Mouse (Mus musculus) hematopoietic stem cell, adult 5-6 weeks (primary cell): ENCODE measurements at regions not wholly inside any gene's neighbourhood (a gene's known extent, or its start where the extent isn't known, plus 50 kb on each side); places are given as distances from the start of the nearest gene placed in this dataset.
A peak's percentile ranks its signal among the peaks of the same experiment; 100 is the strongest.

Experiments used
- ATAC-seq, 2 experiments: fragments of 125-278 bp in 1 of 2; replicated peaks in 1 of 2; 2 replicates each; pipeline ENCODE4 v1.8.0; 2016 to 2017; ENCODE audit warnings: inconsistent platforms in 2 of 2, mild to moderate bottlenecking in 2 of 2, moderate number of reproducible peaks in 2 of 2, low read depth in 1 of 2, moderate TSS enrichment in 1 of 2; ENCODE audit not compliant: low FRiP score in 2 of 2, poor library complexity in 2 of 2, severe bottlenecking in 2 of 2, insufficient read depth in 1 of 2, low TSS enrichment in 1 of 2

DNA sequence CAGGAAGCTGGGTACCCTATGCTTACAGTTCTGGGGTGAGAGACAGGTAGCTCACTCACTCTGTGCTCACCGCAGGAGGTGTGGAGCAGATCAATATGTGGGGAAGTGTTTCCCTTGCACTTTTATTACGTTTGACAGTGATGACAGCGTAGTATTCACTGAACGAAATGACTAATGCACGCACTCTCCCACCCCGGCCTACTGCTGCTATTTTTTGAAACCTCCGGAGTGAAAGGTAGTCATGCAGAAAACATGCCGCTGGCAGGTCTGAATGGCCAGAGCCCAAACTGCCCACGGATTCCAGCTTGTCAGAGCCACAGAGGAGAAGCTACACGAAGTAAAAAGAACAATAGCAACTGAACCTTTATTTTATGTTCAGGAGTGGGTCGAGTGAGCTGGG is 267.0 kb upstream of the Nr2f2 start:
- no peak for ATAC-seq

DNA sequence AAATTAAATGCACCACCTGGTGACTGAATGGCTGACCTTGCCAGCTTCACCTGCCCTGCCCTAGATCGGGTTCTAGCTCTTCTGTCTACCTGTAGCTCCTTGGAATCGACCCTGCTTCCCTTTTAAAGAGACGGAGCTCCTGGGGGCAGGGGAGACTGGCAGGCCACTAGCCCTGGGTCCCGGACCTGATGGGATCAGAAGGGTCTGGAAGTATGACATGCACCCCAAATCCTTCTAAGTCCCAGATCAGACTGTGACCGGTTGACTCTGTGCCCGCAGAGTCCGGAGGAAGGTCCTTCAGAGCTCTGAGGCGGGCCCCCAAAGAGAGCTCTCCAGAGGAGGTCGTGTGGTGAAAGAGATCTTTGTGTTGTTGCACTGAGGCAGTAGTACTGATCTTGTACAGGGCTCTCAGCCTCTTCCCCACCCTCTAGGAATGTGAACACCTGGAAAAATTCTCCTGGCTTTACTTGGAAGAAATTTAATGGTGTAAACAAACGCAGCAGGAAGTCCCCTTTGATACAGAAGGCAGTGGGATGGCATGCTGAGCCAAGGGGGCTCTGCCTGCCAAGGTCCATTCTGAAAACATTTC is 259.2 kb upstream of the Nr2f2 start:
- no peak for ATAC-seq

DNA sequence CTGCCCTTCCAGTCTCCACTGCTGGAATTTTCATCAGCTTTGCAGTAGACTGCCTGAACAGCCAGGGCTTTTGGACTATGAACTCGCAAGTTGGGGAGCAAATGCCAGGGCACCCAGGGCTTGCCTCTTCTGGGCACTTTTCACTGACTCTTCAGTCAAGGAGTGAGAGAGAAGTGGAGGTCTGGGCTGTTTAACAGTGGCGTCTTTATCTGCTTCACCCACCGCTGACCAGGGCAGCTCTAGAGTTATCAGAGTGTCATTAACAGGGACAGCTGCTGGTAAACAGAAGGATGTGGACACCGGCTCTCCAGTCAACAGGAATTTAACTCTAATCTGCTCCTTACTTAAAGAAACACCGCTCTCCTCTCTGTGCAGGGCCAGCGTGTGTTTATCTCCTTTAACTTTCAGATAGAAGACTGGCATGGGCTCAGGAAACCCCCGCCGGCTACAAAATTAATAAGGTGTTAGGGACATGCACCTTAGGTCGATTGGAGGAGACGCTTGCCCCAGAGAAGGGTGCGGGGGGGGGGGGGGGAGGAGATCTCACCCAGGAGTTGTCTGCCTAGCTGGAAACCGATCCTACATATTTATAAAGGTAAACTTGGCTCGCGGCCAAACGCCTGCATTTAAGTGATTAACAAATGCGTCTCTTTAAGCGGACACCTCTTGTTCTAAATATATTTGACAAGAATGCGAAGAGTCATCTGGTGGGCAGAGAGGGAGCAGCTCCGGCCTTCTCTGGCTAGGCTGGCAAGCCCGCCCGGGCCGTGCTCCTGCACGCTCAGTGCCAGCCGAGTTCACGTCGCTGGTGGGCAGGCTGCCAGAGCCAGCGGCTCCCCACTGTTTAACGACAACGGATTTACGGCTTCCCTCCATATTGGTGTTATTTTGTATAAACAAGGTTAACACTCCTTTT is 258.4 kb upstream of the Nr2f2 start:
- peak; percentile 42 to 67; a peak in 3 of 4 replicates for ATAC-seq

DNA sequence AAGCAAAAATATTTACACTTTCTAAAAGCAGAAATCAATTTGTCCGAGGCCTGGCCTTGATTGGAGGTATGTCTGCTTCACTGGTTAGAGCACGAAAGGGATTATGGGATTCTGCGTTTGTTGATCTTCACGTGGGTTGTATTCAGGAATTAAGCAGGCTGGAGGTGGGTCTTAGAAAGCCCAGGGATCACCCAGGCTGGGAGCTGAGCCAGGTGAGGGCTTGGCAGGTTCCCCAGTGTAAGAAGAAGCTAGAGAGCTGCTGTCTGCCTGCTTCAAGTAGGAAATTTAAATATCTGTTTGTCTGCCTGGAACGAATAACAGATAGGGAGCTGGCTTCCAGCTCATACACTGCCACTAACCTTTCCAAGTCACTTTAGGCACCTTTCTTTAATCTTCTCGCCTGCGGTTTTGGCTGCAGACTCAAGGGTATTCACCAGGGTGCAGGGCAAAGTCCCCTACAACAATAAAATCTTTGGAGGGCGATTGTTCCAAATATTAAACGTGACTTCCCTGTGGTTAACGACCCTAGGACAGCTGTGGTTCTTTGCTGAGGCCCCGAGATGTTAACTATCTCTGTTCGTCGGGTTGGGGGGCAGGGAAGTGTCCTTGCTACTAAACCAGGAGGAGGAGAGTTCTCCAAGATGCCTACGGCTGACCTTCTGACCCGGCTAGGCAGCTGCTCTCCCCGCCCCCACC is 257.6 kb upstream of the Nr2f2 start:
- no peak for ATAC-seq

DNA sequence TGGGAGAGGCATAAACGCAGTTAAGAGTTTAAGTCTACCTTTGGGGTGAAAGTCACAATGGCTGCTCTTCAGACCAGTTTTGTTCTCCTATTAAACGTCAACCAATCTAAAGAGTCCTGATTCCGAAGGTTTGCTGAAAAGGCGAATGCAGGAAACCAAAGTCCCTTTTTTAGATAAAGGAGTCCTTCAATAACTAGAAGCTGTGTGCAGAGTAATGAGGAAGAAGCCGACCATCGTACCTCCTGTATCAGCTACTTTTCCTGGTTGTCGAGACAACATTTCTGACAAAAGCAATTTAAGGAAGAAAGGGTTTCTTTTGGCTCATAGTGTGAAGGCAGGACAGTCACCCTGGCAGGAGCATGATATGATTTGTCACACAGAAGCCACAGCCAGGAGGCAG is 252.9 kb upstream of the Nr2f2 start:
- ATAC-seq = no peak

DNA sequence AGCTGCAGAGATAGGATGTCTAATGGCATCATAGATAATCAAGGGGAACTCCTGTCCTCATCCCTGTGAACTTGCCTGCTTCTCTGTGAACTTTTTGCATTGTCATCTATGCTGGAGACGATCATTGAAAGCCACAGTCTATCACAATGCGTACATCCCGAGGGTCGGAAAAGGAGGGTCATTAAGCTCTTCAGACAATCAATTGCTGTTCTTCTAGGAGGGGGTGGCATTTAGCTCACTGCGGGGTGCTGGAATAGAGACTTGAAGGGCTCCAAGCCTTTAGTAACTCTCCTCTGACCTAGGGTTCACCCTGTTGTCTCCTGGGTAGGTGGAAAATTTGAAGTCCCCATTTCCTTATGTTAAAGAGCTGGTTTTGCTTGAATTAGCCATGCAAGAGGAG is 251.7 kb upstream of the Nr2f2 start:
- ATAC-seq = no peak

DNA sequence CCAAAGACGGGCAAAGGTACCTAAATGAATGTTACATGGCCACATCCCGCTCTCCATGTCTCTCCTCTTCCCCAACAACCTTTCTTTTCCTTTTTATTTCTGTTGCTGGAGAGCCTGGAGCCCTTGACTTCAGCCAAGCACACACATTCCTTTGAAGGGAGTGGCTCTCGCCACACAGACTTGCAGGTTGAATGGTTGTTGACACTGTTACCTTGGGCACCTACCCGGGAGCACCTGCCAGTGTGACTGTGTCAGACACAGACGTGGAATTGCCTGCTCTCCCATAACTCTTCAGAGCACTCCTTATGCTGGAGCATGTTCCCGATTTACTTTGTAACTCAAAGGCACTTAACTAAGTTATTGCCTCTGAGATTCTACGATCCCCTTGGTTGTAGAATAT is 240.0 kb upstream of the Nr2f2 start:
- ATAC-seq = no peak

DNA sequence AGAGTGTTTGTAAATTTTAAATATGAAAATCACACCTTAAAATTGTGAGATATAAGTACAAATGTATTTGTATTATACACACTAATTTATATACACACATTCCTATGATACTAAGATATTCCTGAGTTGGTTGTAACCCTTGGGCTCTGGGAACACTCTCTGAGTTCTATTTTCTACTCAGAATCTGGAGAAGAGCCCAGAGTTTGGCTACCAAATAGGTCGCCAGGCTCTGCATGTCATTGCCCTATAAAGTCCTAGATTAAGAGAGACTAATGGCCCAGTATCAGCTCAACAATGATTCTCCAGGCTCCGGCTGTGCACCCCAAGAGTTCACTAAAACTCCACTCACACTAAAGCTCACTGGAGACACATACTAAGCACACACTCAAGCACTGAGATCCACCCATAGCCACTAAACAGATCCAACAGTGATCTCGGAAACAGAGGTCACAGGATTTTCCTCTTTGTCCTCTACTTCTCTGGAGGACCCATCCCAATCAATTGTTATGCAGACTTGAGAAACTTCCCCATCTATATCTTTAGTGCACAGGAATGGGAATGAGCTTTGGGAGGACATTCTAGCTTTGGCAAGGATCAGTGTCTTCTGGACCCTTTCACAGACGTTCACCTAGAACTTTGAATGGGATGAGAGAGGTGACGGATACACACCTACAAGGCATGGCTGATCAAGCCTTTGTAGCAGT is 238.1 kb upstream of the Nr2f2 start:
- ATAC-seq = no peak

DNA sequence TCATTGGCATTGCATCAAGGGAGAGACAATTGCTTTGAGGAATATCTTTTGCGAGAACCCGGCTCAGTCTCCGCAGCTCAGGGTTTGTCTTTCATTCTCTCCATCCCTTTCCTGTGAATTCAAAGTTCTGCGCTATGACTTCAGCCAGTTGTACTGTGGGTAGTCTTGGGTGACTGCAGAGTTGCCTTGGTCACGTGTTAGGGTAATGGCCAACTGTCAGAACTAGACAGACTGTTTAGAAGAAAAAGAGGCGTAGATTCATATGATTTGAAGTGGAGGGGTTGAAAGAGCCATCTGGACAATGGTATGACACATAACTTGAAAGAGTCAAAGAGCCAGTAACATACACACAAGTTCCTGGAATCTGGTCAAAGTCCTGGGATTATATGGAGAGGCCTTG is 226.5 kb upstream of the Nr2f2 start:
- no peak for ATAC-seq

DNA sequence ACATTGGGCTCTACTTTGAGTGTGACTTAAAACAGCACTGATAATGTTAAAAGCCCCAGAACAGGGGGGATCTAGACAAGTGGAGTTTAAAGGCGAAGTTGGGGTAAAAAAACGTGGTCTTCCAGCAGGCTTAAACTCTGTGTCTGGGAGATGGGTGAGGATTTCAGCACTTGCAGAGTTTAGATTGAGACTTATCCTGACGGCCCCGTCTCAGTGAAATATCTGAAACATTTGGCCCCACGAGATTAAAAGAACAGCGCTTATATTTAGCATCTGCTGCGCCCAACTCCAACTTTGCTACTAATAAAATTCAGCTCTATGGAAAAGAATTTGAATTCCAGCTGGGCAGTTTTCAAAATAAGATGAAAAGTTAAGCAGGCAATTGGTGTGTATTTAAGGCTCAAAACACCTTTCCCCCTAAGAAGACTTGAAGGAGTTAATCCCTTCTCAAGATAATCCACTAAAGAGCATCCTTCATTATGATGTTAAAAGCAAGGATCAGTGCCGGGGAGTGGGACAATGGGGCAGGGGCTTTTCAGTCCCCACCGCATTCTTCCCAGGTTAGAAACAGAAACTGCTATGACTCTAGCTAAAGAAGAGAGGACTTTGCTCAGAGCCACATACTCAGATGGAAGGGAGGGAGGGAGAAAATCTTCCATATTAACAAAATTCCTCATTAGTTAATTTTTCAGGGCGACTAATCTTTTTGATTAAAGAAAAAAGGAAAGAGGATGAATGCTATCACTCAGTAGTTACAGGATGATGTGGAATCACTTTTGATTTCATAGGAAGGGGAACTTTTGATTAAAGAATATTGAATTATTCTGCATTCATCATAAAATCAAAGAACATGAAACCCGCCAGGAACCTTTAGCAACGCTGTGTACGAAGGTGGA is 225.1 kb upstream of the Nr2f2 start:
- ATAC-seq = no peak

DNA sequence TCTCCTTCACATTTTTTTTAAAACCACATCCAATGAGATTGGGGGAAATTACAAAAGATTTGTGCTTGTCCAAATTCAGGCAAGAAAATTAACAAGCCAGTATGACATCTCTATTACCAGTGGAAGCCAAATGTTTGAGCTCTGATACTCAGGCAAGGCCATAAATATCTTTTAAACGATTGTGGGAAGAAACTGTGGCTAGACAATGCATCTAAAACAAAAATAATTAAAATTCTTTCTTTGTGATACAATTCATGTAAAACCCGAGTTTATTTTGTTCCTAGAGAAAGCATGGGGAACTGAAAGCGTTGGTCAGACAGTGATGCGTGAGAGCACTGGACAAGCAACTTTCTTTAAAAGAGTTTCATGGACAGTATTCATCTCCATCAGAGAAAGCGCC is 223.2 kb upstream of the Nr2f2 start:
- no peak for ATAC-seq

DNA sequence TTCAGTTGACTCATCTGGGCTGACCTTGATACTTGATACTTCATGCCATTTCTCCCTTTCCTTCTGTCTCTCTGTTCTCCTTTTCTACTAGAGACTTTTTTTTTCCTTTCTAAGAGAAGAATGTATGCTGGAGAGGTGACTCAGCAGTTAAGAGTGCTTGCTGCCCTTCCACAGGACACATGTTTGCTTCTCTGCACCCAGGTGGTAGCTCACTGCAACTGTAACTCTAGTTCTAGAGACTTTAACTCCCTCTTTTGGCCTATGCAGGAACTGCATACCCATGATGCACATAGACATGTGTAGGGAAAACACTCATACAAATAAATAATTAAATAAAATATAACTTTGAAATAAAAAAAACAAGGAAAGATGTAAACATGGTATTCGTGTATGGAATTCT is 221.5 kb upstream of the Nr2f2 start:
- ATAC-seq = no peak

DNA sequence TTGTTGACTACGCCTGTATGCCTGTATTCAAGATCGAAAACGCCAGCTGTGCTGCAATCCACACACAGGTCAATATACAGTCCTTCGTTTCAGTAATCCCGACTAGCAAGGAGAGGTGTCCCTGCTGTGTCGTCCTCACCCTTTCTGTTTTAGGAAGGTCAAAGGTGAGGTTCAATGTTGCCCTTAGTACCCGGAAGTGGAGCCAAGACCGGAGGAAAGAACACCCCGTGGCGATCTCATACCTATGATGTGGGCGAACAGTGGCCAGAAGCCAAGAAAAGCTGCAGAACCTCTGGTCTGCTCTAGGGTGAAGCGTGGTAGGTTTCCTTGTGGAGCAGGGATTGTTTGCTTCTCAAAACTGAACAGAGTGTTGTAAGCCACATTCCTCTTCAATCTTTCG is 217.9 kb upstream of the Nr2f2 start:
- no peak for ATAC-seq

DNA sequence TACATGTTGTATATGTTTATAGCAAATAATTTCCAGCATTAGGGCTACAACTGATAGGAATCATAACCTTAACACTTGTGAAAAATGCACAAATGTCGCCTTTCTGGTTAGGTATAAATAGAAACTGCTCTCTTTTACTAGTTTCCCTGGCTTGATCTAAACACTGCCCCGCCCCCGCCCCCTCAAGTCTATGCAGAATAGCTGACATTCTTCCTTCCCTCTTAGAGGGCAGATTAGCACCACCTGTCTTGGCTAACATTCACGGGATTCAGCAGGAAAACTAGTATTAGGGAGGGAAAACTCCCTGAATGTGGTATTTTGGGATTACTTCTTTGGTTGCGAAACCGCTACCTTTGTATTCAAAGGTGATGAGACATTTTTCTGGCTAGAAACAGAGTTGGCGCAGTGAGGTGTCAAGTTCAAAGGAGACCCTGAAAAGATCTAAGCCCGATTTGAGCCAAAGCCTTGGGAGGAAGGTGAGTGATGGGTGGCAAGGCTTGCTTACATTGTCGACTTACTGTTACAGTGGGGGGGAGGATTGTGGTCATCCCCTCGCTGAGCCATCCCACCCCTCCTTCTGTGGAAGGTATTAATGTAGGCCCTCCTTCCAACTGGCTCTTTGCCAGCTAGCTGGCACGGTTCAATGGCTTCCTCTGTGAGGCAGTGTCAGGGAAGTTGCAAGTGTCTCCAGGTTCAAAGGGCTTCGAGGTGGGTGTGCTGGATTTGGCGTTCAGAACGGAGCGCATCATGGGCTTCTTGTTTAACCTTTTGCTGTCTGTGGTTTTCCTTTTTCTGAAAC is 209.8 kb upstream of the Nr2f2 start:
- ATAC-seq = no peak

DNA sequence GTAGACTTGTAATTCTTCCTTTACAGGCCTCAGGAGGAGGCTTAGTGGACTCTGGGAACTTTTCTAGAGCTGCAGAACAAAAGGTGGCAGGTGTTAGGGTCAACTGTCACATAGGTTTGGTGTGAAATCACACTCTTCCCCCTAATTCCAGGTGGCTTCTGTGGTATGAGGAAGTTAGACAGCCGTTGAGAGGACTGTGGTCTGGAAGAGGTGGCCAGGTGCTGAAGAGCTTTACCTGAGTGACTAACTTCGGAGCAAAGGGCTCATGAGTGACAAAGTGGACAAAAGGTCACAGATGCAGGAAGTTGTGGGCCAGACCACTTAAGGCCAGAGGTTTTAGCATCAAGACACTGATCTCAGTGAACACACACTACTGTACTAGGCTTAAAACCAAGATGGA is 209.1 kb upstream of the Nr2f2 start:
- 0 out of 4 replicates have a peak, but pooled peaks of 1 of the 2 experiments have one; percentile 17 for ATAC-seq

DNA sequence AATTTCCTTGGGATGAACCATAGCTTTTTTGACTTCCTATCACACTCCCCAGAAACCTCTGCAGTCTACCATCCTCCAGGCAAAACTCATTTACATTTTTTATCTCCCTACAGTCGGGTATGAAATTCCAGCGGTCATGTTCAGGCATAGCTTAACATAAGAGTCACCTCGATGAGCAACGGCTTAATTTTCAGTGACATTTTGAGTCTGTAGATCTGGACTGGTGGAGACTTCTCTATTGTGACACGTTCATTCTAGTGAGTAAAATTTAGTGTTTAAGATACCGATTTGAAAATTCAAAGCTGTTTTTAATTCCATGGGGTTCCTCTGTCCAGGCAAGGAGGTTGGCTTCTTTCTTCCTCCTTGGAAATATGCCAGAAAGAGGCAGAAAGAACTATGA is 207.7 kb upstream of the Nr2f2 start:
- ATAC-seq = no peak
